Comparison of ENCODE assay signal across 8 mouse cellular contexts in genomic region chr19:21104462-21104936, GRCm38 (mm10).
A peak's percentile ranks its signal among the peaks of the same experiment; 100 is the strongest.
DNase-seq lines count a peak whose midpoint lies in the region; ATAC-seq lines count a peak whose summit lies in the region.

No protein-coding gene starts in this region.

- no peaks in the 10 kb centered on the region for H3K9me3 ChIP-seq in kidney, embryonic 14.5 days (ENCODE audit: control insufficient read depth, low read length)

- WGBS in kidney, embryonic 14.5 days: 89% methylated on average over 8 of the region's 8 CpGs

- peak; percentile 15 for DNase-seq in kidney, adult 11 months
- DNase-seq in adrenal gland, adult 8-10 months: peak; percentile 82
- DNase-seq in kidney, postnatal 10 days: peak; percentile 21
- DNase-seq in naive thymus-derived CD4-positive, alpha-beta T cell, adult 2 months (ENCODE audit: low read depth): peak; percentile 71
- no peak for DNase-seq in frontal cortex, postnatal 25 days (ENCODE audit: low spot score in 2 of 2)
- DNase-seq in B cell, adult 2 months: no peak
- no peak for DNase-seq in embryo, embryonic 11 days

- no peak overlapping the region for H3K9ac ChIP-seq in kidney, embryonic 14.5 days (ENCODE audit: low read depth, low read length)

- H3K36me3 ChIP-seq in kidney, embryonic 14.5 days (ENCODE audit: control insufficient read depth, insufficient read depth, low read length): no peaks in the 10 kb centered on the region

- H3K4me1 ChIP-seq in kidney, embryonic 14.5 days (ENCODE audit: control insufficient read depth, insufficient read depth, low read length): peaks cover 12% of the 10 kb centered on the region; the same call in 1 of the 2 replicates

- H3K4me3 ChIP-seq in kidney, embryonic 14.5 days (ENCODE audit: low read length): no peak overlapping the region

- no peak overlapping the region for H3K4me2 ChIP-seq in kidney, embryonic 14.5 days (replicated peaks; ENCODE audit: low read depth, low read length)

- no peak for ATAC-seq in kidney, embryonic 14.5 days (ENCODE audit: low FRiP score, low TSS enrichment)

- H3K27me3 ChIP-seq in kidney, embryonic 14.5 days (ENCODE audit: control insufficient read depth, insufficient read depth, low read length): no peaks in the 10 kb centered on the region

- H3K27ac ChIP-seq in kidney, embryonic 14.5 days (ENCODE audit: low read depth, low read length): no peak overlapping the region

Comparison
In these comparisons a context has a peak if more than half of its experiments do, and no peak if none do; other contexts are left out.
1. DNase-seq: peak in kidney, adult 11 months (single experiment), adrenal gland, adult 8-10 months (single experiment), kidney, postnatal 10 days (single experiment) and naive thymus-derived CD4-positive, alpha-beta T cell, adult 2 months (single experiment); none in frontal cortex, postnatal 25 days (0 of 2), B cell, adult 2 months (0 of 2) and embryo, embryonic 11 days (single experiment).